Mouse (Mus musculus) kidney, postnatal 0 days (tissue): ENCODE results near the gene Rexo4. TPM values are rescaled to one million over a fixed set of nuclear protein-coding genes. Genes with fewer than 3 reads are reported as not detected.

Experiments
- ATAC-seq: fragments of 200-750 bp; cut with Nextera tagmentation; replicated peaks from 2 replicates; pipeline ENCODE4 v1.8.0; 2017; ENCODE audit warnings: low read depth, moderate number of reproducible peaks, moderate TSS enrichment, moderate library complexity; ENCODE audit not compliant: low FRiP score
- DNase-seq: peaks from one replicate; pipeline ENCODE4 v3.0.0-alpha.2; 2016; ENCODE audit warnings: low spot score
- H3K27ac ChIP-seq: fragments of 300-500 bp; sonication (generic); 2 replicates; pipeline ENCODE4 v1.5.1; 2014; ENCODE audit warnings: mild to moderate bottlenecking
- H3K27me3 ChIP-seq: fragments of 300-500 bp; sonication (generic); 2 replicates; pipeline ENCODE4 v1.6.1; 2014; ENCODE audit warnings: low read length, mixed read lengths; ENCODE audit not compliant: insufficient read depth
- H3K36me3 ChIP-seq: fragments of 300-500 bp; sonication (generic); 2 replicates; pipeline ENCODE4 v1.6.1; 2014; ENCODE audit warnings: low read length, mixed read lengths; ENCODE audit not compliant: insufficient read depth
- H3K4me1 ChIP-seq: fragments of 300-500 bp; sonication (generic); replicated peaks from 2 replicates; pipeline ENCODE4 v1.6.1; 2014; ENCODE audit warnings: antibody characterized with exemption, low read length, mixed read lengths; ENCODE audit not compliant: insufficient read depth
- H3K4me2 ChIP-seq: fragments of 300-500 bp; sonication (generic); 2 replicates; pipeline ENCODE4 v1.6.1; 2014; ENCODE audit warnings: mild to moderate bottlenecking, low read length, moderate library complexity, mixed read lengths
- H3K4me3 ChIP-seq: fragments of 300-500 bp; sonication (generic); replicated peaks from 2 replicates; pipeline ENCODE4 v1.5.1; 2014; ENCODE audit warnings: low read depth, low read length
- H3K9ac ChIP-seq: fragments of 300-500 bp; sonication (generic); 2 replicates; pipeline ENCODE4 v1.6.1; 2014; ENCODE audit warnings: low read depth, low read length
- H3K9me3 ChIP-seq: fragments of 300-500 bp; sonication (generic); replicated peaks from 2 replicates; pipeline ENCODE4 v1.6.1; 2016; ENCODE audit warnings: low read length, inconsistent platforms, mixed read lengths
- CTCF ChIP-seq: IDR thresholded peaks from 2 replicates; pipeline ENCODE4 v1.5.1; 2016; ENCODE audit warnings: antibody characterized with exemption, low read depth, mild to moderate bottlenecking, moderate library complexity
- WGBS: fragments of 180-500 bp; shearing (Covaris S2); extraction: QIAGEN DNeasy Blood & Tissue Kit; methylation state at CpG from one replicate; pipeline ENCODE4 v1.1.7; 2014; 5-methylcytosine and 5-hydroxymethylcytosine counted together
- polyA plus RNA-seq: library from polyadenylated mRNA; unstranded; fragments of >200 nt; fragmentation: Nextera tagmentation; extraction: Ambion mirVana; gene quantifications from 2 replicates; pipeline ENCODE4 v1.2.1, GENCODE M21; 2015

The Rexo4 gene
- polyA plus RNA-seq, 1 experiment from 2014 or later = 34.3 TPM

- H3K9ac ChIP-seq = no peak overlapping the region
- H3K27ac ChIP-seq = peak overlapping the region; percentile 6; the same call in 1 of the 2 replicates
- no peak for TF ChIP-seq CTCF
- DNase-seq (no peak), ATAC-seq (peak; percentile 38; the same call in 1 of the 2 replicates)
- H3K36me3 ChIP-seq = peaks cover 71% of the 10 kb centered on the region
- H3K9me3 ChIP-seq = no peaks in the 10 kb centered on the region
- 82% methylated on average over 6 of the region's 6 CpGs for WGBS
- no peak overlapping the region for H3K4me2 ChIP-seq
- no peaks in the 10 kb centered on the region for H3K27me3 ChIP-seq
- H3K4me3 ChIP-seq = no peak overlapping the region
- peaks cover 17% of the 10 kb centered on the region for H3K4me1 ChIP-seq
These were observed 43.9 kb downstream of the Rexo4 start for GRCm38 (mm10) chr2:26920190-26920855.

DNA sequence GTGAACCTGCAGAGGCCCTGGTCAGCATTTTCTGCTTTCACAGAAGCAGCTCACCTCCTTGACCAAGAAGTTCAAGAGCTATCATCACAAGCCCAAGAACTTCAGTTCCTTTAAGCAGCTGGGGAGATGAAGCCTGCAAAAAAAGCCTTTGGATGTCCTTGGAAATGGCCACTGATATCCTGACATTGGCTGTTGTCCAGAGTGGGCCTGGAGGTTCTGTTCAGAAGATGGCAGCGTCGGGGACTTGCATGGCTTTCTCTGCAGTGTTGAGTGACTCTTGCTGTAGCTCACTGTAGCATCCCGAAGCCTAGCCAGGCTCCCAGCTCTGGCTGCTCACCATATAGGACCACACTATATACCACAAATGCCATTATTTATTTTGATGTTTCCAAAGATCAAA lies 44.5 kb downstream of the Rexo4 start:
- Histone ChIP-seq H3K4me1 (peaks cover 24% of the 10 kb centered on the region), H3K27ac (peak overlapping the region; percentile 6; the same call in 1 of the 2 replicates), H3K36me3 (peaks cover 64% of the 10 kb centered on the region), H3K9ac (no peak overlapping the region), H3K4me2 (no peak overlapping the region), H3K4me3 (no peak overlapping the region), H3K9me3 (no peaks in the 10 kb centered on the region), H3K27me3 (no peaks in the 10 kb centered on the region)
- ATAC-seq (no peak), DNase-seq (no peak)
- no peak for TF ChIP-seq CTCF
- 87% methylated on average over 3 of the region's 3 CpGs for WGBS

DNA sequence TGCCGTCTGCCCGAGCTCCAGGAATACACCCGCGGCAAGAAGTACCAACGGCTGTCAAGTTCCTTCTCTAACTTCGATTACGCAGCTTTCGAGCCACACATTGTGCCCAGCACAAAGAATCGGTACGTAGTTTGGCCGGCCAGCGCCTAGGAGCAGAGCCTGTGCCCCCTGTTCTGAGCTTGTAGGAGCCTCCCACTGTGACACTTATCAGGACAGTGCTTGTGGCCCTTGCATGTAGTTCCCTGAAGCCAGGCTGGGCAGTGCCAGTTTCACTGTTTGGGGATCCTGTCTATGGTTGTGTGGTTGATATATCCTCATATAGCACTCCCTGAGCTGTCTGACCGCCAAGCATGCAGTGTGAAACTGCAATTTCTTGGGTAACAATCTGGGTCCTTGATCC lies 47.4 kb downstream of the Rexo4 start:
- Histone ChIP-seq H3K4me3 (peak overlapping the region; percentile 76), H3K27ac (peak overlapping the region; percentile 79), H3K9ac (peak overlapping the region; percentile 85), H3K4me1 (peaks cover 32% of the 10 kb centered on the region), H3K27me3 (no peaks in the 10 kb centered on the region), H3K36me3 (peaks cover 53% of the 10 kb centered on the region), H3K4me2 (peak overlapping the region; percentile 97), H3K9me3 (no peaks in the 10 kb centered on the region)
- no peak for TF ChIP-seq CTCF
- DNase-seq (no peak), ATAC-seq (no peak)
- WGBS = 1% methylated on average over 13 of the region's 13 CpGs

- DNase-seq (peak; percentile 91), ATAC-seq (peak; percentile 74)
- H3K4me1 ChIP-seq = peaks cover 34% of the 10 kb centered on the region
- H3K36me3 ChIP-seq = peaks cover 47% of the 10 kb centered on the region
- H3K4me3 ChIP-seq = peak within 1 kb of the TSS; percentile 76
- peak within 1 kb of the TSS; percentile 97 for H3K4me2 ChIP-seq
- H3K9me3 ChIP-seq = no peaks in the 10 kb centered on the region
- no peaks in the 10 kb centered on the region for H3K27me3 ChIP-seq
- TF ChIP-seq CTCF = no peak
- H3K27ac ChIP-seq = peak within 1 kb of the TSS; percentile 79
- WGBS = 2% methylated on average over 47 of the region's 47 CpGs
- H3K9ac ChIP-seq = peak within 1 kb of the TSS; percentile 85
These were observed 48.1 kb downstream of the Rexo4 start, which contains the start of the genes Surf2 and Surf1 for GRCm38 (mm10) chr2:26915927-26916728. Gene Surf2 (plus strand): TSS chr2:26916367. Gene Surf1 (minus strand): TSS chr2:26916530.

- no peak overlapping the region for H3K27ac ChIP-seq
- ATAC-seq (no peak), DNase-seq (no peak)
- no peak for TF ChIP-seq CTCF
- peaks cover 29% of the 10 kb centered on the region for H3K36me3 ChIP-seq
- no peaks in the 10 kb centered on the region for H3K27me3 ChIP-seq
- 0 out of 2 replicates have a peak overlapping the region, but pooled peaks have one; percentile 85 for H3K9ac ChIP-seq
- H3K4me1 ChIP-seq = peaks cover 34% of the 10 kb centered on the region
- H3K9me3 ChIP-seq = no peaks in the 10 kb centered on the region
- no peak overlapping the region for H3K4me2 ChIP-seq
- WGBS = 55% methylated on average over 8 of the region's 8 CpGs
- H3K4me3 ChIP-seq = no peak overlapping the region
These were observed 49.8 kb downstream of the Rexo4 start for GRCm38 (mm10) chr2:26914148-26914941.
